Comparison of ENCODE assay signal across 21 mouse cellular contexts in the genomic region with DNA sequence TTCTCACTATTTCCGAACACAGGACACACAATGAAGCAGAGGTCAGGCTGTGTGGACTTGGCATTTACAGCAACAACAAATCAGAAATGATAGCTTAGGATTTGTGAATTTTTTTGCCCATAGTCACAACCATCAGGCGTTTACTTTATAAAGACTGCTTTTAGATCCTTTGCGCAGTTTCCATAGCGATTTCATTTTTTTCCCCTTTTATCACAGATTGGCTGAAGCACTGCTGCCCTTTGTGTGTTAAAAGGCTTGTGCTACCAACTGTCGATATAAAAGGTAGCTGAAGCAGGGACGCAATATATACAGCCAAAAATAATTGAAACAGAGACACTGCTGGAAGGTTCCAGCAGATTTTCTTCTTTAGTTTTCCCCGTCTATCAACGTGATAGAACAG.
DNase-seq lines count a peak whose midpoint lies in the region; ATAC-seq and TF ChIP-seq lines count a peak whose summit lies in the region.
"Had no signal": no experiment of that assay in that cellular context is flagged by ENCODE, and none has a peak within 500 bp of the region (broad histone marks: within the 10 kb centered on the region; RNA-seq: fewer than 3 reads in every experiment).

No protein-coding gene starts in this region.

- ATAC-seq in hindbrain, postnatal 0 days = no peak
- no peak for ATAC-seq in midbrain, embryonic 11.5 days (ENCODE audit: low FRiP score)
- no peak for ATAC-seq in midbrain, embryonic 15.5 days (replicated peaks)
- ATAC-seq: forebrain, embryonic 16.5 days; inflammation-experienced regulatory T-cells, adult 6 months; intestine, postnatal 0 days had no signal

- H3K27ac ChIP-seq in hindbrain, postnatal 0 days = no peak overlapping the region
- no peak overlapping the region for H3K27ac ChIP-seq in hindbrain, embryonic 10.5 days
- no peak overlapping the region for H3K27ac ChIP-seq in midbrain, embryonic 11.5 days (ENCODE audit: low read depth, low read length)
- peak overlapping the region; percentile 26; the same call in 1 of the 2 replicates for H3K27ac ChIP-seq in midbrain, embryonic 15.5 days
- H3K27ac ChIP-seq: embryonic facial prominence, embryonic 12.5 days; gastrocnemius, adult 2 months; heart, embryonic 13.5 days had no signal

- no peak overlapping the region for H3K9ac ChIP-seq in hindbrain, postnatal 0 days (replicated peaks; ENCODE audit: low read length)
- no peak overlapping the region for H3K9ac ChIP-seq in midbrain, embryonic 11.5 days (ENCODE audit: low read length)
- no peak overlapping the region for H3K9ac ChIP-seq in midbrain, embryonic 15.5 days
- H3K9ac ChIP-seq: embryonic facial prominence, embryonic 12.5 days; heart, embryonic 13.5 days had no signal

- H3K4me3 ChIP-seq in hindbrain, postnatal 0 days (ENCODE audit: low read length) = no peak overlapping the region
- H3K4me3 ChIP-seq in hindbrain, embryonic 10.5 days = no peak overlapping the region
- no peak overlapping the region for H3K4me3 ChIP-seq in midbrain, embryonic 11.5 days (ENCODE audit: low read depth, low read length)
- H3K4me3 ChIP-seq in midbrain, embryonic 15.5 days = no peak overlapping the region
- H3K4me3 ChIP-seq: embryonic facial prominence, embryonic 12.5 days; gastrocnemius, adult 2 months; heart, embryonic 13.5 days had no signal

- intact Hi-C loops in heart, postnatal 10 days (cut with DNase I) = no loop called here

- H3K36me3 ChIP-seq in hindbrain, postnatal 0 days (ENCODE audit: insufficient read depth, low read length) = no peaks in the 10 kb centered on the region
- no peaks in the 10 kb centered on the region for H3K36me3 ChIP-seq in hindbrain, embryonic 10.5 days
- H3K36me3 ChIP-seq in midbrain, embryonic 11.5 days (ENCODE audit: control insufficient read depth, insufficient read depth, low read length) = no peaks in the 10 kb centered on the region
- no peaks in the 10 kb centered on the region for H3K36me3 ChIP-seq in midbrain, embryonic 15.5 days (replicated peaks)
- H3K36me3 ChIP-seq: embryonic facial prominence, embryonic 12.5 days; heart, embryonic 13.5 days had no signal

- no peak for TF ChIP-seq CTCF in hindbrain, postnatal 0 days (IDR thresholded peaks at IDR 0.05; ENCODE audit: low read depth)

- DNase-seq in heart, adult 11 months = peak; percentile 46
- DNase-seq in heart, postnatal 10 days = no peak
- no peak for DNase-seq in hindbrain, postnatal 0 days (ENCODE audit: low spot score)
- DNase-seq in hindbrain, embryonic 10.5 days (ENCODE audit: low spot score) = no peak
- DNase-seq in midbrain, embryonic 11.5 days (ENCODE audit: low spot score, missing footprints) = peak; percentile 83
- DNase-seq in adrenal gland, postnatal 14 days = no peak
- no peak for DNase-seq in kidney, adult 9 months
- DNase-seq: adrenal gland, adult 2 months; adrenal gland, postnatal 36 days; cerebellum, adult 11-12 months; cerebellum, adult 9-10 months; cerebellum, postnatal 25 days; gastrocnemius, adult 2 months; gastrocnemius, postnatal 25 days; heart, postnatal 4 days had no signal

- no peaks in the 10 kb centered on the region for H3K27me3 ChIP-seq in hindbrain, postnatal 0 days (ENCODE audit: insufficient read depth, low read length)
- peaks cover 7% of the 10 kb centered on the region for H3K27me3 ChIP-seq in hindbrain, embryonic 10.5 days (ENCODE audit: insufficient read depth, poor library complexity, severe bottlenecking)
- no peaks in the 10 kb centered on the region for H3K27me3 ChIP-seq in midbrain, embryonic 11.5 days (ENCODE audit: control insufficient read depth, insufficient read depth, low read length)
- no peaks in the 10 kb centered on the region for H3K27me3 ChIP-seq in midbrain, embryonic 15.5 days (replicated peaks)
- H3K27me3 ChIP-seq: embryonic facial prominence, embryonic 12.5 days had no signal

- peak overlapping the region; percentile 21; the same call in 1 of the 2 replicates for H3K4me2 ChIP-seq in hindbrain, postnatal 0 days (ENCODE audit: low read depth, low read length)
- no peak overlapping the region for H3K4me2 ChIP-seq in midbrain, embryonic 11.5 days
- H3K4me2 ChIP-seq in midbrain, embryonic 15.5 days = 0 out of 2 replicates have a peak overlapping the region, but pooled peaks have one; percentile 8
- H3K4me2 ChIP-seq: embryonic facial prominence, embryonic 12.5 days; heart, embryonic 13.5 days had no signal

- H3K9me3 ChIP-seq in hindbrain, postnatal 0 days (ENCODE audit: low read length) = no peaks in the 10 kb centered on the region
- H3K9me3 ChIP-seq in hindbrain, embryonic 10.5 days = no peaks in the 10 kb centered on the region
- H3K9me3 ChIP-seq in midbrain, embryonic 11.5 days (ENCODE audit: control insufficient read depth, low read length) = no peaks in the 10 kb centered on the region
- H3K9me3 ChIP-seq in midbrain, embryonic 15.5 days = no peaks in the 10 kb centered on the region
- H3K9me3 ChIP-seq: embryonic facial prominence, embryonic 12.5 days; heart, embryonic 13.5 days had no signal

- peaks cover 5% of the 10 kb centered on the region; the same call in 1 of the 2 replicates for H3K4me1 ChIP-seq in hindbrain, postnatal 0 days (ENCODE audit: insufficient read depth, low read length)
- peaks cover 10% of the 10 kb centered on the region; the same call in 1 of the 2 replicates for H3K4me1 ChIP-seq in hindbrain, embryonic 10.5 days (replicated peaks)
- peaks cover 3% of the 10 kb centered on the region; the same call in 1 of the 2 replicates for H3K4me1 ChIP-seq in midbrain, embryonic 11.5 days (ENCODE audit: control insufficient read depth, insufficient read depth, low read length)
- peaks cover 16% of the 10 kb centered on the region for H3K4me1 ChIP-seq in midbrain, embryonic 15.5 days
- H3K4me1 ChIP-seq: embryonic facial prominence, embryonic 12.5 days; heart, embryonic 13.5 days had no signal

- 55% methylated on average over 8 of the region's 8 CpGs for WGBS in hindbrain, postnatal 0 days
- 76% methylated on average over 8 of the region's 8 CpGs for WGBS in hindbrain, embryonic 10.5 days
- 67% methylated on average over 8 of the region's 8 CpGs for WGBS in midbrain, embryonic 11.5 days
- WGBS in midbrain, embryonic 15.5 days = 40% methylated on average over 8 of the region's 8 CpGs

Comparison
In these comparisons a context has a peak if more than half of its experiments do, and no peak if none do; other contexts are left out.
1. DNase-seq: peak in heart, adult 11 months (single experiment) and midbrain, embryonic 11.5 days (single experiment); none in heart, postnatal 10 days (0 of 2), hindbrain, postnatal 0 days (single experiment), hindbrain, embryonic 10.5 days (single experiment), adrenal gland, postnatal 14 days (single experiment) and kidney, adult 9 months (single experiment).